Mouse (Mus musculus): Measurements from ENCODE around the gene AC161166.1.

AC161166.1 gene

GRCm38 (mm10) chr7:24482208-24483020 lies 29.8 kb downstream of the AC161166.1 start:
- no peak for DNase-seq

- peak; percentile 85 for DNase-seq
Observed at GRCm38 (mm10) chr7:24481474-24482207, 30.6 kb downstream of the AC161166.1 start, which contains the start of gene Cadm4. Gene Cadm4, plus strand, starts transcription at chr7:24482023.

GRCm38 (mm10) chr7:24480986-24481473 lies 31.2 kb downstream of the AC161166.1 start:
- DNase-seq = no peak

- no peak for DNase-seq
Observed at GRCm38 (mm10) chr7:24480121-24480941, 31.9 kb downstream of the AC161166.1 start.

GRCm38 (mm10) chr7:24479685-24480084 lies 32.6 kb downstream of the AC161166.1 start:
- no peak for DNase-seq

- DNase-seq = no peak
Observed at GRCm38 (mm10) chr7:24478911-24479310, 33.3 kb downstream of the AC161166.1 start.

- no peak for DNase-seq
Observed at GRCm38 (mm10) chr7:24476856-24477255, 35.4 kb downstream of the AC161166.1 start.

GRCm38 (mm10) chr7:24476338-24476737 lies 35.9 kb downstream of the AC161166.1 start:
- no peak for DNase-seq

- DNase-seq = no peak
Observed at GRCm38 (mm10) chr7:24474811-24475506, 37.3 kb downstream of the AC161166.1 start.

GRCm38 (mm10) chr7:24473913-24474529 lies 38.2 kb downstream of the AC161166.1 start:
- peak; percentile 72 for DNase-seq

- no peak for DNase-seq
Observed at GRCm38 (mm10) chr7:24472937-24473336, 39.3 kb downstream of the AC161166.1 start.

GRCm38 (mm10) chr7:24472442-24472841 lies 39.8 kb downstream of the AC161166.1 start:
- no peak for DNase-seq

GRCm38 (mm10) chr7:24470356-24470755 lies 41.9 kb downstream of the AC161166.1 start:
- DNase-seq = no peak

- no peak for DNase-seq
Observed at GRCm38 (mm10) chr7:24469126-24469525, 43.1 kb downstream of the AC161166.1 start.

- DNase-seq = no peak
Observed at GRCm38 (mm10) chr7:24467886-24468285, 44.4 kb downstream of the AC161166.1 start.

- no peak for DNase-seq
Observed at GRCm38 (mm10) chr7:24466835-24467234, 45.4 kb downstream of the AC161166.1 start.

- DNase-seq = peak; percentile 47
Observed at GRCm38 (mm10) chr7:24462388-24463319, 49.6 kb downstream of the AC161166.1 start, which contains the start of gene Plaur. Gene Plaur, plus strand, starts transcription at chr7:24462484.

- DNase-seq = peak; percentile 87
Observed at GRCm38 (mm10) chr7:24461376-24462051, 50.7 kb downstream of the AC161166.1 start.
